Mouse (Mus musculus): ENCODE results near the gene Erg28.

Gene Erg28

DNA sequence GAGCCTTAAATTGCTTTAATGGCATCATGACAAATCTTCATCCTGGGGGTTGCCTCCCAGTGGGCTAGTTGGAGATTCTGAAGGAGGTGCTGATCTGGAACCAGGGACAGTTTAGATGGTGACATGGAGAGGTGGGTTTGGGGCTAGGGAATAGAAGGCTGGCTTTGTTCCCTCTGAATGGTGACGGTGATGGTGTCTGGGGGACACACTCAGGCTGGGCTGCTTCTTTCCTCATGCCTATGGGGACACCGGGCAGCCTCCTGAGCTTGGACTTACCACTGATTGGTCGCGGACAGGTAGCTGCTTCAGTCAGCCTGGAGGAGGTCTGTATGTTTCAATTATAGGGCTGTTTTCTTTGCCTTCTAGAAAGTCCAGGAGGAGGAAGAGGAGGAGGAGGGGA is 12.7 kb downstream of the Erg28 start:
- no peak for DNase-seq

DNA sequence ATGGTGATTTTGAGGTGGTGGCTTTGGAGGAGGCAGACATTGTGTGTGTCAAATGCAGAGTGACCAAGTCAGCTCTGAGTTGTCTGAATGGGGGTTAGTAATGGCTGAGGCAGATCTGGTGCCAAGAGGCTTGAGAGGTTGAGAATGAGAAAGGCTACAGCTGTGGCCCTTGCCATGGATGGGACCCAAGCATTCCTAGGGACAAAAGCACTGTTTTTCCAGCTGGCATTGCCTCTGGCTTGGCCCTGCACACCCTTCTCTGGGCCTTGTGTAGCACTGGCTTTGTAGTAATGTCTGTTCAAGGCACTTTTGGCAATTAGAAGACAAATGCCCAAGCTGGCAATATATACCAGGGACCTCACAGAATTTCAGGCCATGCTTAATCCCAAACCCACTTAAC is 13.4 kb downstream of the Erg28 start:
- DNase-seq: no peak

DNA sequence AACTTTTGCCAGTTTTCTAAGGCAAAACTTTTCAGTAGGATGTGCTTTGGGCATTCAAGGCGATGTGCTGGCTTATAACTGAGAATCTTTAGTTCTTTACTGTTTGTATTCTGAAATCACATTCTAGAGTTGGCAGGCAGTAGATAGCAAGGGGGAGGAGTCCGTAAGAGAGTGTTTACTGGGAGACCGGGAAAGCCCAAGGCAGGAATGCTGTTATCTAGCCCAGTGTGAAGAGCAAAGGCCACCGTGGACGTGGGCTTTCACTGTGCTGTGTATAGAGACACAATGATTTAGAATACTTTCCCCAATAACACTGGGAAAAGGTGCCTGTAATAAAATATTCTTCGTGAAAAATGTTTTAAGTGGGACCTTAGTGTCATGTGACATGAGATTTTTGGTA is 14.6 kb downstream of the Erg28 start:
- DNase-seq: no peak

GRCm38 (mm10) chr12:85800031-85800430 is 24.3 kb downstream of the Erg28 start:
- no peak for DNase-seq

DNA sequence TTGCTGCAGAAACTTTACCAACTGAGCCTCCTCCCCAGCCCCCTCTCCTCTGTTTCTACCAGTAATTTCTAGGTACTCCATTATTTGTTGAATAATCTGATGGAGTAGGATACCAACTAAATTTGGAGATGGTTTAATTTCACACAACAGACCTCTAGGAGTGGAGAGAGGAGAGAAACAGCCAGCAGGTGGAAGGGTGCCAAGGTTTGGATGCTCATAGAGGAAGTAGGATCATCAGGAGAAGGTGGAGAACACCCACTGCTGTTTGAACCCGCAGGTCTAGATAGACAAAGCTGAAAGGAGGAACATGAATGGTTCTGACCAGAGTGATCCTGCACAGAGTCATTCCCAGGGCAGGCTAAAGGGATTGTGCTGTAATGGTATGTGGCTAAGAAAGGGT is 28.8 kb downstream of the Erg28 start:
- DNase-seq: no peak

- no peak for DNase-seq
These were observed 30.3 kb downstream of the Erg28 start for GRCm38 (mm10) chr12:85794094-85794493.

DNA sequence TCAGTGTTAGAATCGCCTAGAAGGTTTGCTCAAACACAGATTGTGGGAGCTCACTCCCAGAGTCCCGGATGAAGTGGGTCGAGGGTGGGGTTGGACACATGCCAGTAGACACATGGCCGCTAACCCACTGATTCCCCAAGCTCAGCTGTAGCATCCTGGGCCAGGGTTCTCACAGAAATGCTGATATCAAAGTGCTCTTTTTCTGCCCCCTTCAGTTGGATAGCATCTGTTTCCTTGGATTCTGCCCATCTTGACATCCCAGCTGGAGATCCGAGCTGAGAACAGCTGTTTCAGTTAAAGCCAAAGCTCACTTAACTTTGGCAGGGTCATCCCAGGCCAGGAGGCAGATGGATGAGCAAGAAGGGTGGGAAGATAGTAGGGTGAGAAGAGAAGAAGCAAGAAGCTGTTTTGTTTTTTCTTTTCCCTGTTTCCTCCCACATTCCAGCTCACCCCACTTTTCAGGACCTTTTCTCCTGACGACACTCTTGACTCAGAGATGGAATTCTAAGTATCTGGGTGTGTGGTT is 31.5 kb downstream of the Erg28 start:
- DNase-seq: no peak

GRCm38 (mm10) chr12:85792158-85792557 is 32.2 kb downstream of the Erg28 start:
- DNase-seq: no peak

DNA sequence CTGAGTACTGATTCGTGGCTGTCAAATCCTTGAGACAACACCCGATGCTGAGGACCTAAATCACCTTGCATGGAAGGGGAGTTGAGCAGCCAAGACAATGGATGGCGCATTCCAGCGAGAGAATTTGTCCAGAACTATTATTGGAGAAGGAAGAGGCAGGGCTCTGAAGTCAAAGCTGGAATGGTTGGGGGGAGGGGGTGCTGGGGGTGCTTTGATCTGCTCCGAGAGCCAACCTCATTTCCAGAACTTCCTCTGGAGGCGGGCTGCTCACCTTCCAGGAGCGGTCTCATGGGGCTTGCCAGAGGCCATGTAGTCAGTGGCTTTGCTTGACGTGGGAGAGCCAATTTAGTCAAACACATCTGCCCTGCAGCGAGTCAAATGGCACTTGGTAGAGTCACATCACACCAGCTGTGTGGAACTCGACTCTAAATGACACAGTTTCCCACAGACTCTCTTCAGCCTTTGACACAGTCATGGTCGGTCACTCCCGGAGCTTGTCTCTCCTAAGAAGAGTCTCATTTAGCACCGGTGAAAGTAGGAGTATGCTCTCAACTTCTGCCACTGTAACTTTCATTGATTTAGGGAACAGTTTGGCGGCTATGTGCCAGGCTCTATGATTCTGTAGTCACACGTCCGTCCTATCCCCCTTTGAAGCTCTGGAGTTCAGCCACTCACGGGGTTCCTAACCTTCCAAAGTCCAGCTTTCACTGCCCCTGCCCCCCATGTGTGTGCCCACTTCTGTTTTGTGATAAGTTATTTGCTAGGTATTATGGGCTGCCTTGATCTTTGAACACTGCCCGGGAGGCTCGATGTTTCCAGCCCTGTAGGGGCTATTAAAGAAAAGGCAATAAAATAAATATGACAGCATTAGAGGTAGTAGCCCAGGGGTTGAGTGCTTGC is 39.2 kb downstream of the Erg28 start:
- DNase-seq: no peak

GRCm38 (mm10) chr12:85781606-85782005 is 42.7 kb downstream of the Erg28 start:
- DNase-seq: no peak

DNA sequence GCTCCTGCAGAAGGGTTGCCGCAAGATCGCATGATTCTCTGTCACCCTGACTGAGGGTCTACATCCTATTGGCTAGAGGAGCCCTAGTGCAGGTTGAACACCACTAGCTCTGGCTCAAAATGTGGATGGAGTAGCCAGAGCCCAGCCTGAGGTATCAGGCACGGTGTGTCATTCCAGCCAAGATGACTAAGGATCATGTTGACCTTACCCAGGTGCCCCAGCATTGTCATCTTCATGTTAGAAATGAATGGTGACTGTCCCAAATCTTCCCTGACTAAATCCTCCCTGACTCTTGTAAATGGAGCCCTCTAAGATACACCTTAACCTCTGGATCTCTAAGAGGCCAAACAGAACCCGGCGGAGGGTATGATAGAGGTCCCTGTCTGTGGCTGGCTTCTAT is 44.6 kb downstream of the Erg28 start:
- DNase-seq: no peak

GRCm38 (mm10) chr12:85778962-85779361 is 45.4 kb downstream of the Erg28 start:
- no peak for DNase-seq

GRCm38 (mm10) chr12:85771356-85771755 is 53.0 kb downstream of the Erg28 start:
- no peak for DNase-seq

DNA sequence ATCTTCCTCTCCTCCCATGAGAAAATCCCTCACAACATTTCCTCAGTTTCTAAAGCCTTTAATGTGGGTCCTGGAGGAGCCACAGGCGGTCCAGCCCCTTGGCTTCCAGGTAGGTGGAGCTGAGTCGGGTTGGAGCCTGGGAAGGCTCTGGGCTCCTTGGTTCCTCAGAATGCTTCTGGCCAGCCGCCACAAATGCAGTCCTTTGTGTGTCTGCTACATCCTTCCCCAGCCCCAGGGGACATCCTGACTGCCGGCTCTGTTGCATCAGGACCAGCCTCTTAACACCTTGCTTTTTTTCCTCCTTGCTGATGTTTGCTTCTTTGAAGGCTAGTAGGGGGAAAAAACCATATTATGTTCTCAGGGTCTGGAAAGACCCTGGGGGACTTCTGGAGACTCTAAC is 56.6 kb downstream of the Erg28 start:
- no peak for DNase-seq

DNA sequence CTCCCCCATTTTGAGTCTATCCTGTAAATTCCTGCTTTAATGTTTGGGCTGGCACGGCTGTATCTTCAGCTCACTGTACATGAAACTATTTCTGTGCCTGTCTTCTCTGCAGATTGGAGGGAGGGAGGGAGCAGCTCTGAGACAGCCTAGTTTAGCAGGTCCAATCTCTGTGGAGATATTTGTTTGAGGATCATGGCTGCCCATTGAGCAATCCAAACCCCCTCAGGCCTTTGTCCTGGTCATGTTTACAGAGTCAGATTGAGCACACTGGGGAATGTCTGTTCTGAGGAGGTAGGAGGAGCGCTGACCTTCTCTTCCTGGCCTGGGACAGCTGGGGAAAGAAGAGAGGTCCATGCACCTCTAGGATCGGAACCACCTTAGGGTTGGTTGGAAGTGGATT is 58.1 kb downstream of the Erg28 start:
- no peak for DNase-seq

Measured in cerebellum, postnatal 36 days (tissue).